Mouse (Mus musculus): Measurements from ENCODE around the gene Rln3. TPM values are rescaled to one million over a fixed set of nuclear protein-coding genes. Genes with fewer than 3 reads are reported as not detected.

The Rln3 gene
- polyA plus RNA-seq, 1 experiment = not detected

- peak overlapping the region; percentile 6 for H3ac ChIP-seq (ENCODE audit: control insufficient read depth, insufficient read length, low read depth)
- no peaks in the 10 kb centered on the region for H3K27me3 ChIP-seq (ENCODE audit: control insufficient read depth, insufficient read depth, insufficient read length)
- H3K36me3 ChIP-seq (ENCODE audit: control insufficient read depth, insufficient read depth) = no peaks in the 10 kb centered on the region
- no peak for TF ChIP-seq CEBPB (IDR thresholded peaks at IDR 0.05; ENCODE audit: low read depth)
- TF ChIP-seq CTCF (IDR thresholded peaks at IDR 0.05; ENCODE audit: control insufficient read depth, insufficient read depth, insufficient read length) = no peak
- no peak for TF ChIP-seq MYOD1 (IDR thresholded peaks at IDR 0.05; ENCODE audit: control insufficient read depth, insufficient read length, low read depth)
- no peak for TF ChIP-seq MAX (IDR thresholded peaks at IDR 0.05)
- no peak for TF ChIP-seq MYOG (IDR thresholded peaks at IDR 0.05; ENCODE audit: control insufficient read depth, extremely low read depth, insufficient read length)
- TF ChIP-seq FOSL1 (IDR thresholded peaks at IDR 0.05; ENCODE audit: insufficient read depth, low read length, poor library complexity, severe bottlenecking) = no peak
- H3K79me2 ChIP-seq (ENCODE audit: control insufficient read depth, insufficient read depth) = peaks cover 50% of the 10 kb centered on the region
- peaks cover 20% of the 10 kb centered on the region for H3K79me3 ChIP-seq (ENCODE audit: low read depth)
- H3K4me3 ChIP-seq (ENCODE audit: insufficient read depth, poor library complexity, severe bottlenecking) = no peak overlapping the region
Measured at GRCm38 (mm10) chr8:84073230-84073976, 28.6 kb upstream of the Rln3 start.

- peaks cover 29% of the 10 kb centered on the region for H3K79me3 ChIP-seq (ENCODE audit: low read depth)
- no peak overlapping the region for H3ac ChIP-seq (ENCODE audit: control insufficient read depth, insufficient read length, low read depth)
- no peak overlapping the region for H3K4me3 ChIP-seq (ENCODE audit: insufficient read depth, poor library complexity, severe bottlenecking)
- peaks cover 61% of the 10 kb centered on the region for H3K79me2 ChIP-seq (ENCODE audit: control insufficient read depth, insufficient read depth)
- TF ChIP-seq MYOG (IDR thresholded peaks at IDR 0.05; ENCODE audit: control insufficient read depth, extremely low read depth, insufficient read length) (no peak), MAX (IDR thresholded peaks at IDR 0.05) (no peak), CTCF (IDR thresholded peaks at IDR 0.05; ENCODE audit: control insufficient read depth, insufficient read depth, insufficient read length) (no peak), CEBPB (IDR thresholded peaks at IDR 0.05; ENCODE audit: low read depth) (no peak), MYOD1 (IDR thresholded peaks at IDR 0.05; ENCODE audit: control insufficient read depth, insufficient read length, low read depth) (no peak), FOSL1 (IDR thresholded peaks at IDR 0.05; ENCODE audit: insufficient read depth, low read length, poor library complexity, severe bottlenecking) (no peak), USF1 (IDR thresholded peaks at IDR 0.05; ENCODE audit: low read depth) (no peak)
- no peaks in the 10 kb centered on the region for H3K27me3 ChIP-seq (ENCODE audit: control insufficient read depth, insufficient read depth, insufficient read length)
- no peaks in the 10 kb centered on the region for H3K36me3 ChIP-seq (ENCODE audit: control insufficient read depth, insufficient read depth)
Measured at GRCm38 (mm10) chr8:84072321-84072720, 27.5 kb upstream of the Rln3 start.

- Histone ChIP-seq H3ac (ENCODE audit: control insufficient read depth, insufficient read length, low read depth) (no peak overlapping the region), H3K79me2 (ENCODE audit: control insufficient read depth, insufficient read depth) (peaks cover 62% of the 10 kb centered on the region), H3K4me3 (ENCODE audit: insufficient read depth, poor library complexity, severe bottlenecking) (no peak overlapping the region), H3K27me3 (ENCODE audit: control insufficient read depth, insufficient read depth, insufficient read length) (no peaks in the 10 kb centered on the region), H3K79me3 (ENCODE audit: low read depth) (peaks cover 29% of the 10 kb centered on the region), H3K36me3 (ENCODE audit: control insufficient read depth, insufficient read depth) (no peaks in the 10 kb centered on the region)
- no peak for TF ChIP-seq USF1 (IDR thresholded peaks at IDR 0.05; ENCODE audit: low read depth)
- TF ChIP-seq MAX (IDR thresholded peaks at IDR 0.05) = no peak
- no peak for TF ChIP-seq MYOD1 (IDR thresholded peaks at IDR 0.05; ENCODE audit: control insufficient read depth, insufficient read length, low read depth)
- no peak for TF ChIP-seq FOSL1 (IDR thresholded peaks at IDR 0.05; ENCODE audit: insufficient read depth, low read length, poor library complexity, severe bottlenecking)
- no peak for TF ChIP-seq CTCF (IDR thresholded peaks at IDR 0.05; ENCODE audit: control insufficient read depth, insufficient read depth, insufficient read length)
- TF ChIP-seq CEBPB (IDR thresholded peaks at IDR 0.05; ENCODE audit: low read depth) = no peak
- TF ChIP-seq MYOG (IDR thresholded peaks at IDR 0.05; ENCODE audit: control insufficient read depth, extremely low read depth, insufficient read length) = no peak
Measured at GRCm38 (mm10) chr8:84071921-84072320, 27.1 kb upstream of the Rln3 start.

- no peak for TF ChIP-seq CEBPB (IDR thresholded peaks at IDR 0.05; ENCODE audit: low read depth)
- no peak for TF ChIP-seq FOSL1 (IDR thresholded peaks at IDR 0.05; ENCODE audit: insufficient read depth, low read length, poor library complexity, severe bottlenecking)
- no peak for TF ChIP-seq MYOD1 (IDR thresholded peaks at IDR 0.05; ENCODE audit: control insufficient read depth, insufficient read length, low read depth)
- TF ChIP-seq MYOG (IDR thresholded peaks at IDR 0.05; ENCODE audit: control insufficient read depth, extremely low read depth, insufficient read length) = no peak
- TF ChIP-seq USF1 (IDR thresholded peaks at IDR 0.05; ENCODE audit: low read depth) = no peak
- no peak for TF ChIP-seq MAX (IDR thresholded peaks at IDR 0.05)
- no peak for TF ChIP-seq CTCF (IDR thresholded peaks at IDR 0.05; ENCODE audit: control insufficient read depth, insufficient read depth, insufficient read length)
Measured at GRCm38 (mm10) chr8:84070667-84071066, 25.9 kb upstream of the Rln3 start.

GRCm38 (mm10) chr8:84070241-84070640 lies 25.4 kb upstream of the Rln3 start:
- H3K79me2 ChIP-seq (ENCODE audit: control insufficient read depth, insufficient read depth) = peaks cover 62% of the 10 kb centered on the region
- TF ChIP-seq FOSL1 (IDR thresholded peaks at IDR 0.05; ENCODE audit: insufficient read depth, low read length, poor library complexity, severe bottlenecking) (no peak), CEBPB (IDR thresholded peaks at IDR 0.05; ENCODE audit: low read depth) (no peak), MYOD1 (IDR thresholded peaks at IDR 0.05; ENCODE audit: control insufficient read depth, insufficient read length, low read depth) (no peak), USF1 (IDR thresholded peaks at IDR 0.05; ENCODE audit: low read depth) (no peak), MAX (IDR thresholded peaks at IDR 0.05) (no peak), CTCF (IDR thresholded peaks at IDR 0.05; ENCODE audit: control insufficient read depth, insufficient read depth, insufficient read length) (no peak), MYOG (IDR thresholded peaks at IDR 0.05; ENCODE audit: control insufficient read depth, extremely low read depth, insufficient read length) (no peak)
- no peaks in the 10 kb centered on the region for H3K36me3 ChIP-seq (ENCODE audit: control insufficient read depth, insufficient read depth)
- no peak overlapping the region for H3K4me3 ChIP-seq (ENCODE audit: insufficient read depth, poor library complexity, severe bottlenecking)
- peaks cover 29% of the 10 kb centered on the region for H3K79me3 ChIP-seq (ENCODE audit: low read depth)
- no peaks in the 10 kb centered on the region for H3K27me3 ChIP-seq (ENCODE audit: control insufficient read depth, insufficient read depth, insufficient read length)
- no peak overlapping the region for H3ac ChIP-seq (ENCODE audit: control insufficient read depth, insufficient read length, low read depth)

More at GRCm38 (mm10) chr8:84070667-84071066, 25.9 kb upstream of the Rln3 start:
- no peaks in the 10 kb centered on the region for H3K36me3 ChIP-seq (ENCODE audit: control insufficient read depth, insufficient read depth)
- no peak overlapping the region for H3K4me3 ChIP-seq (ENCODE audit: insufficient read depth, poor library complexity, severe bottlenecking)
- no peaks in the 10 kb centered on the region for H3K27me3 ChIP-seq (ENCODE audit: control insufficient read depth, insufficient read depth, insufficient read length)
- peaks cover 62% of the 10 kb centered on the region for H3K79me2 ChIP-seq (ENCODE audit: control insufficient read depth, insufficient read depth)
- H3ac ChIP-seq (ENCODE audit: control insufficient read depth, insufficient read length, low read depth) = no peak overlapping the region
- H3K79me3 ChIP-seq (ENCODE audit: low read depth) = peaks cover 29% of the 10 kb centered on the region

All from C2C12 (cell line).